ENCODE assay signal across 19 mouse cellular contexts in genomic region chr10:66039410-66039809, GRCm38 (mm10).
DNase-seq lines count a peak whose midpoint lies in the region; ATAC-seq lines count a peak whose summit lies in the region.
"Had no signal": no experiment of that assay in that cellular context is flagged by ENCODE, and none has a peak within 500 bp of the region (broad histone marks: within the 10 kb centered on the region; RNA-seq: fewer than 3 reads in every experiment).

No protein-coding gene starts in this region.

- no peak overlapping the region for H3K9ac ChIP-seq in embryonic facial prominence, embryonic 14.5 days (ENCODE audit: low read depth, low read length)
- no peak overlapping the region for H3K9ac ChIP-seq in kidney, embryonic 16.5 days (replicated peaks; ENCODE audit: low read length)
- H3K9ac ChIP-seq: embryonic facial prominence, embryonic 13.5 days; forebrain, embryonic 13.5 days; forebrain, postnatal 0 days; heart, embryonic 12.5 days; hindbrain, embryonic 14.5 days had no signal

- no peak overlapping the region for H3K27ac ChIP-seq in embryonic facial prominence, embryonic 14.5 days (replicated peaks; ENCODE audit: low read depth, low read length)
- no peak overlapping the region for H3K27ac ChIP-seq in embryonic facial prominence, embryonic 10.5 days (replicated peaks)
- no peak overlapping the region for H3K27ac ChIP-seq in kidney, embryonic 16.5 days (ENCODE audit: low read length)
- H3K27ac ChIP-seq: embryonic facial prominence, embryonic 13.5 days; forebrain, embryonic 13.5 days; gastrocnemius, adult 2 months; hindbrain, embryonic 10.5 days; hindbrain, embryonic 14.5 days had no signal

- peak; percentile 5 for DNase-seq in embryonic facial prominence, embryonic 14.5 days (ENCODE audit: low spot score)
- DNase-seq in embryonic facial prominence, embryonic 10.5 days (ENCODE audit: low spot score): no peak
- peak; percentile 2 for DNase-seq in brain, adult 2 months (ENCODE audit: low read depth, low spot score)
- peak; percentile 42 to 59 for DNase-seq in kidney, postnatal 25 days
- DNase-seq in adrenal gland, adult (ENCODE audit: inconsistent age in 2 of 2, low spot score in 1 of 2): no peak
- DNase-seq in cerebellum, postnatal 14 days: no peak
- DNase-seq: adrenal gland, postnatal 36 days; cerebellum, adult 11 months; cerebellum, adult 8-10 months; cerebellum, postnatal 25 days; forebrain, postnatal 0 days; gastrocnemius, adult 2 months; gastrocnemius, postnatal 25 days had no signal

- H3K4me3 ChIP-seq in embryonic facial prominence, embryonic 14.5 days (ENCODE audit: low read depth, low read length): no peak overlapping the region
- no peak overlapping the region for H3K4me3 ChIP-seq in embryonic facial prominence, embryonic 10.5 days
- H3K4me3 ChIP-seq in kidney, embryonic 16.5 days (ENCODE audit: low read length): no peak overlapping the region
- H3K4me3 ChIP-seq: embryonic facial prominence, embryonic 13.5 days; forebrain, embryonic 13.5 days; gastrocnemius, adult 2 months; heart, embryonic 12.5 days; hindbrain, embryonic 10.5 days had no signal

- H3K36me3 ChIP-seq in embryonic facial prominence, embryonic 14.5 days (ENCODE audit: control insufficient read depth, insufficient read depth, low read length): no peaks in the 10 kb centered on the region
- H3K36me3 ChIP-seq in embryonic facial prominence, embryonic 10.5 days (replicated peaks): no peaks in the 10 kb centered on the region
- no peaks in the 10 kb centered on the region for H3K36me3 ChIP-seq in kidney, embryonic 16.5 days (ENCODE audit: insufficient read depth, low read length)
- H3K36me3 ChIP-seq: embryonic facial prominence, embryonic 13.5 days; heart, embryonic 12.5 days; hindbrain, embryonic 10.5 days had no signal

- H3K4me1 ChIP-seq in embryonic facial prominence, embryonic 14.5 days (ENCODE audit: control insufficient read depth, insufficient read depth, low read length): no peaks in the 10 kb centered on the region
- H3K4me1 ChIP-seq in embryonic facial prominence, embryonic 10.5 days: no peaks in the 10 kb centered on the region
- no peaks in the 10 kb centered on the region for H3K4me1 ChIP-seq in kidney, embryonic 16.5 days (ENCODE audit: insufficient read depth, low read length)
- H3K4me1 ChIP-seq: embryonic facial prominence, embryonic 13.5 days; forebrain, embryonic 13.5 days; heart, embryonic 12.5 days; hindbrain, embryonic 10.5 days had no signal

- H3K27me3 ChIP-seq in embryonic facial prominence, embryonic 14.5 days (replicated peaks; ENCODE audit: control insufficient read depth, insufficient read depth, low read length): no peaks in the 10 kb centered on the region
- no peaks in the 10 kb centered on the region for H3K27me3 ChIP-seq in embryonic facial prominence, embryonic 10.5 days (replicated peaks; ENCODE audit: low read depth, poor library complexity, severe bottlenecking)
- H3K27me3 ChIP-seq in kidney, embryonic 16.5 days (ENCODE audit: insufficient read depth, low read length): no peaks in the 10 kb centered on the region
- H3K27me3 ChIP-seq: embryonic facial prominence, embryonic 13.5 days; forebrain, embryonic 13.5 days; heart, embryonic 12.5 days had no signal

- ATAC-seq in embryonic facial prominence, embryonic 14.5 days (ENCODE audit: low read depth): peak; percentile 12; the same call in 1 of the 2 replicates
- ATAC-seq in kidney, embryonic 16.5 days (ENCODE audit: low FRiP score, low TSS enrichment): peak; percentile 79; the same call in 1 of the 2 replicates
- ATAC-seq: forebrain, embryonic 13.5 days; forebrain, postnatal 0 days had no signal

- WGBS in embryonic facial prominence, embryonic 14.5 days: 41% methylated on average over 1 of the region's 1 CpGs
- 61% methylated on average over 1 of the region's 1 CpGs for WGBS in embryonic facial prominence, embryonic 10.5 days
- 35% methylated on average over 1 of the region's 1 CpGs for WGBS in kidney, embryonic 16.5 days

- no peak overlapping the region for H3K4me2 ChIP-seq in embryonic facial prominence, embryonic 14.5 days (ENCODE audit: low read depth, low read length)
- no peak overlapping the region for H3K4me2 ChIP-seq in kidney, embryonic 16.5 days (replicated peaks; ENCODE audit: low read depth, low read length)
- H3K4me2 ChIP-seq: embryonic facial prominence, embryonic 13.5 days; forebrain, embryonic 13.5 days; heart, embryonic 12.5 days; hindbrain, embryonic 14.5 days had no signal

- H3K9me3 ChIP-seq in embryonic facial prominence, embryonic 14.5 days (ENCODE audit: control insufficient read depth, low read length): no peaks in the 10 kb centered on the region
- H3K9me3 ChIP-seq in embryonic facial prominence, embryonic 10.5 days: no peaks in the 10 kb centered on the region
- H3K9me3 ChIP-seq in kidney, embryonic 16.5 days (ENCODE audit: low read length): no peaks in the 10 kb centered on the region
- H3K9me3 ChIP-seq: embryonic facial prominence, embryonic 13.5 days; forebrain, embryonic 13.5 days; heart, embryonic 12.5 days; hindbrain, embryonic 10.5 days had no signal

Comparison
In these comparisons a context has a peak if more than half of its experiments do, and no peak if none do; other contexts are left out.
1. DNase-seq: peak in embryonic facial prominence, embryonic 14.5 days (single experiment), brain, adult 2 months (single experiment) and kidney, postnatal 25 days (2 of 2); none in embryonic facial prominence, embryonic 10.5 days (single experiment), adrenal gland, adult (0 of 2) and cerebellum, postnatal 14 days (0 of 2).